Mouse (Mus musculus): ENCODE measurements around the gene Postn.

DNA sequence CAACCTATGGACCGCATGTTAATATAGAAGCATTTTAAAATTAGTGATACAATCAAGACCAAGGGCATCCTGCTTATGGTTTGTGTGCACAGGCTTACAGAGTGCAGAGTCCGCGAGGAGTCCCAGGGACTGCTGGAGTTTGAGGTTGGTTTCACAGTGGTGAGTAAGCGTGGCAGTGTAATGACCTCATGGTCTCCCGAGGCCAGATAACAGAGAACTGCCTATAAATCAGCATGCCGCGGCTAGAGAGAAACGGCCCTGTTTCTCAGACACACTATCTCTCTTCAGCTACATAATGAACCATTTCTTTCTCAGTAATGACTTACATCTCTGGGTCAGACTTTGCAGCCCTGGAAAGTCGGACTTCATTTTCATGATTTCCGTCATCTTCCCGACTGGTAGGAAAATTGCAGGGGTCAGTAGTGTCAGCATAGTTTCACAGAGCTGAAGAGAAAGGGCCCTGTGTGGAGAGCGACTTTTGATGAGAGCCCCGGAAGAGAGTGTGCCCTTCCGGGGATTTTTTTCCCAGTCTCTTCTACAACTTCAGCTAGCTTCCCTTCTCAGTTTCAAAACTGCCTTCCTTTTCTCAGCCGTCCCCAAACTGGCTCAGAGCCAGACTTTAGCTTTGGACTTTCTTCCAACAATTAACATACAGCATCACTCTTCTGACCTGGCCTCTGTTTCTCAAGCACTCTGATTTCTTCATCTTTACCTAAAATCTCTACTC is 2.3 kb upstream of the Postn start:
- no peak for TF ChIP-seq POLR2A (IDR thresholded peaks at IDR 0.05; ENCODE audit: control insufficient read depth, extremely low read depth, insufficient read depth, low read length, poor library complexity)
- TF ChIP-seq CTCF (IDR thresholded peaks at IDR 0.05; ENCODE audit: borderline replicate concordance, control insufficient read depth, extremely low read depth, insufficient read depth, low read length, poor library complexity) = no peak

Data from thymus, adult 2 months (tissue).